Mouse (Mus musculus) midbrain, embryonic 10.5 days (tissue): ENCODE measurements around the gene Aldh1a2. TPM values are rescaled to one million over a fixed set of nuclear protein-coding genes. Genes with fewer than 3 reads are reported as not detected.

ENCODE experiments used
- DNase-seq: peaks from one replicate; pipeline ENCODE4 v3.0.0-alpha.2; 2017; ENCODE audit warnings: low spot score
- H3K27ac ChIP-seq: fragments of 300-500 bp; sonication (generic); replicated peaks from 2 replicates; pipeline ENCODE4 v1.5.1; 2016; ENCODE audit warnings: mild to moderate bottlenecking
- H3K27me3 ChIP-seq: fragments of 300-500 bp; sonication (generic); 2 replicates; pipeline ENCODE4 v1.6.1; 2016; ENCODE audit warnings: low read depth, mild to moderate bottlenecking; ENCODE audit not compliant: poor library complexity, severe bottlenecking
- H3K36me3 ChIP-seq: fragments of 300-500 bp; sonication (generic); 2 replicates; pipeline ENCODE4 v1.6.1; 2016; ENCODE audit warnings: mild to moderate bottlenecking, moderate library complexity
- H3K4me1 ChIP-seq: fragments of 300-500 bp; sonication (generic); 2 replicates; pipeline ENCODE4 v1.6.1; 2016
- H3K4me3 ChIP-seq: fragments of 300-500 bp; sonication (generic); 2 replicates; pipeline ENCODE4 v1.5.1; 2016; ENCODE audit warnings: mild to moderate bottlenecking, moderate library complexity
- H3K9me3 ChIP-seq: fragments of 300-500 bp; sonication (generic); replicated peaks from 2 replicates; pipeline ENCODE4 v1.6.1; 2016; ENCODE audit warnings: mild to moderate bottlenecking
- WGBS: fragments of 180-500 bp; shearing (Covaris S2); methylation state at CpG from one replicate; pipeline ENCODE4 v1.1.7; 2016; 5-methylcytosine and 5-hydroxymethylcytosine counted together
- polyA plus RNA-seq: library from polyadenylated mRNA; unstranded; fragments of >200 nt; fragmentation: Nextera tagmentation; extraction: Ambion mirVana; gene quantifications from 2 replicates; pipeline ENCODE4 v1.2.1, GENCODE M21; 2016

Gene Aldh1a2
- 0.57 and 0.81 TPM in 2 replicates for polyA plus RNA-seq

DNA sequence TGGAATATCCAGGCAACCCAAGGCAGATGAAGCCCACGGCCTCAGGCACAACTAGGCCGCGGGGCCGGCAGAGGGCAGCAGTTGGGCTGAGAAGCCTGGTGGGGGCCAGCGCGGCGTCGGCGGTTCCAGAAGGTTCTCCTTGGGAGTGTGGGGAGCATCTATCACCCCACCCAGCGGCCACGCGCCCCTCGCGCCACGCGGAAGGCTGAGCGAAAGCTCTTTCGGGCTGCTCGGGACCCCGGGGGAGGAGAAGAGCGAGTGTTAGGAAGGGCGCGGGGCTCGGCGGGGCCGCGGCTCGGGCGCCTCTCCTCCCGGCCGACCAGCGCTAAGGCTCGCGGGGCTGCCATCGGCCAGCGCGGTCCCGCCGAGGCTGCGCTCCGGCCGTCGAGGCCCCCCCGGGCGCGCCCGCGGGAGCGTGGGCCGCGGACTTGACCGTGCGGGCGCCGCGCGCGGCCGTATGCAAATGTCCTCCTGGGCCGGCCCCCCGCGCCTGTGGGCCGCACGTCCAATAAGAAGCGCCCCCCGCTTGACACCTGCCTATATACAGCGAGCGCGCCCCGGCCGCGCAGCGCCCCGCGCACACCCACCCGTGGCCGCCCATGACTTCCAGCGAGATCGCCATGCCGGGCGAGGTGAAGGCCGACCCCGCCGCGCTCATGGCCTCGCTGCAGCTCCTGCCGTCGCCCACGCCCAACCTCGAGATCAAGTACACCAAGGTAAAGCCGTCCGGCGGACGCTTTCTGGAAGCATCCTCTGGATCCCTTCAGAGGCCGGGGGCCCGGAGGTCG is at the start of gene Aldh1a2:
Aldh1a2 (plus strand) TSS at position 542 of the 788 bp plus-strand sequence.
- Histone ChIP-seq H3K27ac (no peak within 1 kb of the TSS), H3K27me3 (peaks cover 77% of the 10 kb centered on the region), H3K9me3 (no peaks in the 10 kb centered on the region), H3K36me3 (no peaks in the 10 kb centered on the region), H3K4me1 (peaks cover 16% of the 10 kb centered on the region), H3K4me3 (peak within 1 kb of the TSS; percentile 53)
- DNase-seq = peak; percentile 78
- 2% methylated on average over 84 of the region's 97 CpGs for WGBS

- H3K27ac ChIP-seq = no peak overlapping the region
- 91% methylated on average over 5 of the region's 5 CpGs for WGBS
- H3K9me3 ChIP-seq = no peaks in the 10 kb centered on the region
- no peaks in the 10 kb centered on the region for H3K36me3 ChIP-seq
- H3K27me3 ChIP-seq = no peaks in the 10 kb centered on the region
- no peak overlapping the region for H3K4me3 ChIP-seq
- H3K4me1 ChIP-seq = peaks cover 12% of the 10 kb centered on the region
- no peak for DNase-seq
Measured at GRCm38 (mm10) chr9:71166019-71166705, 49.4 kb upstream of the Aldh1a2 start.

GRCm38 (mm10) chr9:71166871-71167465 is 48.6 kb upstream of the Aldh1a2 start:
- DNase-seq = no peak
- Histone ChIP-seq H3K4me1 (peaks cover 12% of the 10 kb centered on the region), H3K9me3 (no peaks in the 10 kb centered on the region), H3K36me3 (no peaks in the 10 kb centered on the region), H3K4me3 (no peak overlapping the region), H3K27ac (peak overlapping the region; percentile 73; the same call in 1 of the 2 replicates), H3K27me3 (no peaks in the 10 kb centered on the region)
- 76% methylated on average over 5 of the region's 5 CpGs for WGBS

GRCm38 (mm10) chr9:71167473-71168215 is 47.9 kb upstream of the Aldh1a2 start:
- DNase-seq = no peak
- no peaks in the 10 kb centered on the region for H3K36me3 ChIP-seq
- WGBS = 41% methylated on average over 2 of the region's 2 CpGs
- H3K27me3 ChIP-seq = no peaks in the 10 kb centered on the region
- H3K9me3 ChIP-seq = no peaks in the 10 kb centered on the region
- H3K4me1 ChIP-seq = peaks cover 12% of the 10 kb centered on the region
- no peak overlapping the region for H3K4me3 ChIP-seq
- H3K27ac ChIP-seq = peak overlapping the region; percentile 73

DNA sequence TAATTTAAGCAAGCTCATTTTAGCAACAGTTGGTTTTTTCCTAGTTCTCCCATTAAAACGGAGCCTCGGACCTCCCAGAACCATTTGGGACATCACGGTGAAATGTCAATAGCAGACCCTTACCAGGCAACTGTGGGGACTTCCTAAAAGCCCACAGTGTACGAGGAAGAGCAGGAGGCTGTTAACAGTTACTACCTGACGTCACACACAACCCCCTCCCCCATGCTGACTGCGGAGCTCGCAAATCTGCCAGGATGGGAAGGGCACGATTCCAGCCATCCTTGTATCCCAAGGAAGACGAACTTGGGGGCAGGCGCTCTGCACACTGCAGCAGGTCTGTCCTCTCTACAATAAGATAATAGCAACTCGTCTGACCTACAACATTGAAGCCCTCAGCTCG is 47.1 kb upstream of the Aldh1a2 start, which contains the start of gene Aqp9:
Aqp9 (minus strand) TSS at position 172 of the 400 bp plus-strand sequence.
- H3K27ac ChIP-seq = peak within 1 kb of the TSS; percentile 73
- no peaks in the 10 kb centered on the region for H3K36me3 ChIP-seq
- no peak for DNase-seq
- 54% methylated on average over 12 of the region's 12 CpGs for whole genome bisulfite sequencing
- H3K4me3 ChIP-seq = no peak within 1 kb of the TSS
- H3K27me3 ChIP-seq = no peaks in the 10 kb centered on the region
- H3K9me3 ChIP-seq = no peaks in the 10 kb centered on the region
- H3K4me1 ChIP-seq = peaks cover 12% of the 10 kb centered on the region

DNA sequence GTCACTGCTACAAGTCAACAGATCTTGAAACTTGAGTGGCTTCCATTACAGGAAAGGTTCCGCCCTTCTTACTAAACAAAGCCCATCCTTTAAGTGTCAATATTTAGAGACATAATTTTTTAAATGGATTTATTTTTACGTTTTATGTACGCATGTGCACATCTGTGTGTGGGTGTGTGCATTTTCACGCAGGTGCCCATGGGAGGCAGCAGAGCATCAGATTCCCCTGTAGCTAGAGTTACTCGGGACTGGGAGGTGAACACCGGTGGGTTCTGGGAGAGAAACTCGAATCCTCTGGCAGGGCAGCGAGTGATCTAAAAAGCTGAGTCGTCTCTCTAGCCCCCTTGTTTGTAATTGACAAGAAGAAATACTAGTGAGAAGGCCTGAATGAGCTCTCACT is 42.1 kb upstream of the Aldh1a2 start:
- no peak overlapping the region for H3K4me3 ChIP-seq
- H3K27ac ChIP-seq = no peak overlapping the region
- no peaks in the 10 kb centered on the region for H3K36me3 ChIP-seq
- H3K27me3 ChIP-seq = no peaks in the 10 kb centered on the region
- no peaks in the 10 kb centered on the region for H3K9me3 ChIP-seq
- DNase-seq = no peak
- peaks cover 1% of the 10 kb centered on the region; the same call in 1 of the 2 replicates for H3K4me1 ChIP-seq
- WGBS = 69% methylated on average over 9 of the region's 9 CpGs

GRCm38 (mm10) chr9:71174316-71174975 is 41.1 kb upstream of the Aldh1a2 start:
- Histone ChIP-seq H3K9me3 (no peaks in the 10 kb centered on the region), H3K4me1 (no peaks in the 10 kb centered on the region), H3K4me3 (no peak overlapping the region), H3K36me3 (no peaks in the 10 kb centered on the region), H3K27ac (no peak overlapping the region), H3K27me3 (no peaks in the 10 kb centered on the region)
- DNase-seq = no peak
- 78% methylated on average over 5 of the region's 5 CpGs for WGBS

DNA sequence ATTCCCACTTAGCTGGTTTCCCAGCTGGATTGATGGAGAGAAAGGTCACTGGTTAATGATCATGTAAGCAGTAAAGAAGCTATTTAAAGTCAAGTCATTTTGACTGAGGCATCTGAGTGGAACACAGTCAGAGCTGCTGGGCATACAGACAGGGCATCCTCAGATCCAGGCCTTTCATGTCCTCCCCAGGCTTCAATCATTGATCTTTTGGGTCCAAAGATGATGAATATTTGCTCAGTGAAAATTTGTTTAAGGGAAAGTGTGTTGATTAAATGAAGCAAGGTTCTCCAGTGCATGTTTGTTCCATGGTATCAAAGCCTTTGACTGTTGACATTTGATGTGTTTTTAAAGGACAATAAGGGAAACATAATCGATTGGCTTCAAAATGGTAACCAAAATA is 39.9 kb upstream of the Aldh1a2 start:
- no peaks in the 10 kb centered on the region for H3K4me1 ChIP-seq
- DNase-seq = no peak
- H3K36me3 ChIP-seq = no peaks in the 10 kb centered on the region
- no peak overlapping the region for H3K4me3 ChIP-seq
- H3K9me3 ChIP-seq = no peaks in the 10 kb centered on the region
- H3K27ac ChIP-seq = no peak overlapping the region
- H3K27me3 ChIP-seq = no peaks in the 10 kb centered on the region
- WGBS = 93% methylated on average over 1 of the region's 1 CpGs

DNA sequence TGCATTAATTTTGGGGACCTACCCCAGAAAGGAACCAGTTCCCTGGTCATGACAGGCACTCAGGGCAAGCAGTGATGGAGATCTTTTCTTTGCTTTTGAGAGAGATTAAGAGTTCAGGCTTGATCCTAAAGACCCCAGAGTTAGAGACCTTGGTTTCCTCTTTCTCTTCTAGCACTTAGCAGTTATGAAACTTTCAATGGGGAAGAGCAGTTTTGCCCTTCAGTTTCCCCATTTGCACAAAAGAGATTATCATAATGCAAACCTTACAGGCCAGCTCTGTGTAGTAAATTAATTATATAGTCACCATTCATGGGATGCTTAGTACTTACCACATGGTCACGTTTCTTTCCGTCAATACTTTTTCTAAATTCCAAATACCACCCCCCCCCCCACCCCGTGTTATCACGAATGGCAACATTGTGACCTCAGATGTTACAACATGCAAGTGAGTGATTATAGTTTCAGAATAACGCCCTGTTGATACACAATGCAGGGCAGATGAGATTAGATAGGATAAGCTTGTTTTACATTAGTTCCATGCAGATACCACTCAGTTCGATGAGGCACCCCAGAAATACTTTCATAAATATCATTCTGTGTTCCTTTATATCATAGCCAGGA is 36.2 kb upstream of the Aldh1a2 start:
- no peaks in the 10 kb centered on the region for H3K36me3 ChIP-seq
- no peaks in the 10 kb centered on the region for H3K27me3 ChIP-seq
- no peaks in the 10 kb centered on the region for H3K9me3 ChIP-seq
- no peak overlapping the region for H3K27ac ChIP-seq
- H3K4me3 ChIP-seq = no peak overlapping the region
- 87% methylated on average over 6 of the region's 6 CpGs for WGBS
- DNase-seq = no peak
- no peaks in the 10 kb centered on the region for H3K4me1 ChIP-seq

- H3K9me3 ChIP-seq = no peaks in the 10 kb centered on the region
- no peaks in the 10 kb centered on the region for H3K4me1 ChIP-seq
- no peaks in the 10 kb centered on the region for H3K36me3 ChIP-seq
- H3K27ac ChIP-seq = no peak overlapping the region
- no peak overlapping the region for H3K4me3 ChIP-seq
- no peak for DNase-seq
- H3K27me3 ChIP-seq = no peaks in the 10 kb centered on the region
- 78% methylated on average over 8 of the region's 8 CpGs for WGBS
Measured at GRCm38 (mm10) chr9:71179964-71180700, 35.5 kb upstream of the Aldh1a2 start.

GRCm38 (mm10) chr9:71185285-71185684 is 30.3 kb upstream of the Aldh1a2 start:
- Histone ChIP-seq H3K36me3 (no peaks in the 10 kb centered on the region), H3K27me3 (no peaks in the 10 kb centered on the region), H3K4me3 (no peak overlapping the region), H3K4me1 (peaks cover 6% of the 10 kb centered on the region; the same call in 1 of the 2 replicates), H3K27ac (no peak overlapping the region), H3K9me3 (no peaks in the 10 kb centered on the region)
- no peak for DNase-seq
